Mouse (Mus musculus): ENCODE measurements around the gene Ift20. TPM values are rescaled to one million over a fixed set of nuclear protein-coding genes. Genes with fewer than 3 reads are reported as not detected.
"Not testable (repeated sequence)": the region's sequence is repeated elsewhere in the genome, so short reads cannot be mapped to it uniquely, and the experiment has no call there.

Ift20 gene
- total and polyA plus RNA-seq, 3 experiments: 46.3 to 142 (median 118) TPM

GRCm38 (mm10) chr11:78568827-78569226, 32.7 kb downstream of the Ift20 start:
- ATAC-seq (ENCODE audit: extremely low read depth, insufficient number of reproducible peaks, low FRiP score, poor library complexity, severe bottlenecking): no peak
- peaks cover 60% of the 10 kb centered on the region for H3K36me3 ChIP-seq (replicated peaks)

DNA sequence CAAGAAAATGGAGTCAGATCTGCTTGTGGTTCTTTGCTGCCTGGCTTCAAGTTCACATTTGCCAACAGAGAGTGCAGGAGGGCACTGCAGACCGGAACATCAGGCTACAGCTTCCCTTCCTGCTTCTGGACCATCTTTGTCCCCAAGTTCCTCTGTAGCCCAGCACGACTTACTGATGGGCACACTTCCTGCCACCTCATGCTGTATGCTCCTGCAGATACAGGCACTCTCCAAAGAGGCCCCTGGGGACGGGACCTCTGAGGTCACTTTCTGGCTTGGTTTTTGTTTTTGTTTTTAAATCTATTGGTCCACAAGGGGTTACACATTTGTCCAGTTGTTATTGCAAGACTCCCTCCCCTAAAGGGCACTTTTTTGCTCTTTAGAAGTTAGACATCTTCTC, 33.6 kb downstream of the Ift20 start:
- no peak overlapping the region for H3K4me3 ChIP-seq (ENCODE audit: low read depth, low read length)

More at GRCm38 (mm10) chr11:78568827-78569226, 32.7 kb downstream of the Ift20 start:
- H3K4me3 ChIP-seq (ENCODE audit: low read depth, low read length): no peak overlapping the region
- H3K4me1 ChIP-seq (ENCODE audit: insufficient read depth, low read depth, low read length): no peaks in the 10 kb centered on the region
- DNase-seq (ENCODE audit: low spot score): no peak
- no peaks in the 10 kb centered on the region for H3K27me3 ChIP-seq (ENCODE audit: insufficient read depth, low read length)
- H3K9me3 ChIP-seq (replicated peaks): no peaks in the 10 kb centered on the region
- TF ChIP-seq CTCF (IDR thresholded peaks at IDR 0.05; ENCODE audit: low read depth, low read length) (no peak), GATA2 (IDR thresholded peaks at IDR 0.05; ENCODE audit: borderline replicate concordance, low read depth, low read length) (no peak), GATA1 (IDR thresholded peaks at IDR 0.05; ENCODE audit: borderline replicate concordance, low read length) (no peak), TAL1 (conservative IDR thresholded peaks at IDR 0.05; ENCODE audit: low read depth, low read length) (no peak), POLR2AphosphoS5 (IDR thresholded peaks at IDR 0.05; ENCODE audit: insufficient replicate concordance, low read depth, low read length) (no peak)

GRCm38 (mm10) chr11:78571441-78571840, 35.3 kb downstream of the Ift20 start:
- H3K4me1 ChIP-seq (ENCODE audit: insufficient read depth, low read depth, low read length): no peaks in the 10 kb centered on the region
- no peak for DNase-seq (ENCODE audit: low spot score)
- H3K36me3 ChIP-seq (replicated peaks): peaks cover 69% of the 10 kb centered on the region
- no peaks in the 10 kb centered on the region for H3K27me3 ChIP-seq (ENCODE audit: insufficient read depth, low read length)
- no peak overlapping the region for H3K4me3 ChIP-seq (ENCODE audit: low read depth, low read length)
- ATAC-seq (ENCODE audit: extremely low read depth, insufficient number of reproducible peaks, low FRiP score, poor library complexity, severe bottlenecking): no peak
- H3K9me3 ChIP-seq (replicated peaks): no peaks in the 10 kb centered on the region
- TF ChIP-seq TAL1 (conservative IDR thresholded peaks at IDR 0.05; ENCODE audit: low read depth, low read length) (no peak), POLR2AphosphoS5 (IDR thresholded peaks at IDR 0.05; ENCODE audit: insufficient replicate concordance, low read depth, low read length) (no peak), GATA2 (IDR thresholded peaks at IDR 0.05; ENCODE audit: borderline replicate concordance, low read depth, low read length) (no peak), CTCF (IDR thresholded peaks at IDR 0.05; ENCODE audit: low read depth, low read length) (no peak), GATA1 (IDR thresholded peaks at IDR 0.05; ENCODE audit: borderline replicate concordance, low read length) (no peak)

More for the DNA sequence above, 33.6 kb downstream of the Ift20 start:
- H3K4me1 ChIP-seq (ENCODE audit: insufficient read depth, low read depth, low read length): no peaks in the 10 kb centered on the region
- DNase-seq (ENCODE audit: low spot score) (no peak), ATAC-seq (ENCODE audit: extremely low read depth, insufficient number of reproducible peaks, low FRiP score, poor library complexity, severe bottlenecking) (no peak)
- H3K36me3 ChIP-seq (replicated peaks): peaks cover 64% of the 10 kb centered on the region
- no peak for TF ChIP-seq TAL1 (conservative IDR thresholded peaks at IDR 0.05; ENCODE audit: low read depth, low read length)
- TF ChIP-seq POLR2AphosphoS5 (IDR thresholded peaks at IDR 0.05; ENCODE audit: insufficient replicate concordance, low read depth, low read length): no peak
- TF ChIP-seq CTCF (IDR thresholded peaks at IDR 0.05; ENCODE audit: low read depth, low read length): no peak
- no peak for TF ChIP-seq GATA2 (IDR thresholded peaks at IDR 0.05; ENCODE audit: borderline replicate concordance, low read depth, low read length)
- TF ChIP-seq GATA1 (IDR thresholded peaks at IDR 0.05; ENCODE audit: borderline replicate concordance, low read length): no peak
- H3K27me3 ChIP-seq (ENCODE audit: insufficient read depth, low read length): no peaks in the 10 kb centered on the region
- no peaks in the 10 kb centered on the region for H3K9me3 ChIP-seq (replicated peaks)

DNA sequence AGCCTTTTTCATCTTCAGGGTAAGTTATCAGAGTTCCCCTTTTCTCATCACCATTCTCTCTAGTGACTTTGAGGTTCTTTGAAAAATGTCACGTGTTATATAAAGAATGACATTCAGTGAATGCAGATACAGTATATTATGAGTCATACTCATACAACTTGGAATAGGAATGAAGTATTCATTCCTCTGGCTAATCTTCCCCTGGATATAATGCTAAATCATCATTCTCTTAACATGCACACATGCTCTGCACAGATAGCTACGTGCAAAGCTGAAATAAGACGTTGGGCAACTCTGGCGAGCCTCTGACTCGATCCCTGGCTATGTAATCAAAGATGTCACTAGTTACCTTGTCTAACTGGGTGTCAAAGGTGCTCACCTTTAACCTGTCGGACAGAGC, 35.7 kb downstream of the Ift20 start:
- peaks cover 69% of the 10 kb centered on the region for H3K36me3 ChIP-seq (replicated peaks)
- H3K9me3 ChIP-seq (replicated peaks): no peaks in the 10 kb centered on the region
- DNase-seq (ENCODE audit: low spot score): no peak
- H3K4me1 ChIP-seq (ENCODE audit: insufficient read depth, low read depth, low read length): no peaks in the 10 kb centered on the region
- no peaks in the 10 kb centered on the region for H3K27me3 ChIP-seq (ENCODE audit: insufficient read depth, low read length)
- no peak for ATAC-seq (ENCODE audit: extremely low read depth, insufficient number of reproducible peaks, low FRiP score, poor library complexity, severe bottlenecking)
- no peak overlapping the region for H3K4me3 ChIP-seq (ENCODE audit: low read depth, low read length)
- TF ChIP-seq CTCF (IDR thresholded peaks at IDR 0.05; ENCODE audit: low read depth, low read length) (no peak), TAL1 (conservative IDR thresholded peaks at IDR 0.05; ENCODE audit: low read depth, low read length) (no peak), GATA1 (IDR thresholded peaks at IDR 0.05; ENCODE audit: borderline replicate concordance, low read length) (no peak), GATA2 (IDR thresholded peaks at IDR 0.05; ENCODE audit: borderline replicate concordance, low read depth, low read length) (no peak), POLR2AphosphoS5 (IDR thresholded peaks at IDR 0.05; ENCODE audit: insufficient replicate concordance, low read depth, low read length) (no peak)

DNA sequence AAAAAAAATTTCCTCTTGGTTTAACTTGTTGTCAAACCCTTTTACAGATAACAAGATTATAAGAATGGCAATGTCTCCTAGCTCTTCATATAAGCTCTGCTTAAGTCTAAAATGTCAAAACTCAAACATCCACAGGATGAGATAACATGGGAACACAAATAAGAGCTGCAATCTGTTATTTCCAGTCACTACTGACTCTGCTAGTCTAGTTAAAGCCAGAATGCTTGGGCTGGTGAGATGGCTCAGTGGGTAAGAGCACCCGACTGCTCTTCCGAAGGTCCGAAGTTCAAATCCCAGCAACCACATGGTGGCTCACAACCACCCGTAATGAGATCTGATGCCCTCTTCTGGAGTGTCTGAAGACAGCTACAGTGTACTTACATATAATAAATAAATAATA, 37.9 kb downstream of the Ift20 start:
- not testable (repeated sequence) for H3K27me3 ChIP-seq (ENCODE audit: insufficient read depth, low read length); H3K4me1 ChIP-seq (ENCODE audit: insufficient read depth, low read depth, low read length); H3K9me3 ChIP-seq (replicated peaks); ATAC-seq (ENCODE audit: extremely low read depth, insufficient number of reproducible peaks, low FRiP score, poor library complexity, severe bottlenecking); DNase-seq (ENCODE audit: low spot score); H3K4me3 ChIP-seq (ENCODE audit: low read depth, low read length)
- H3K36me3 ChIP-seq (replicated peaks): peaks cover 71% of the 10 kb centered on the region

- no peaks in the 10 kb centered on the region for H3K9me3 ChIP-seq (replicated peaks)
- TF ChIP-seq CTCF (IDR thresholded peaks at IDR 0.05; ENCODE audit: low read depth, low read length) (no peak), POLR2AphosphoS5 (IDR thresholded peaks at IDR 0.05; ENCODE audit: insufficient replicate concordance, low read depth, low read length) (no peak), GATA1 (IDR thresholded peaks at IDR 0.05; ENCODE audit: borderline replicate concordance, low read length) (no peak), TAL1 (conservative IDR thresholded peaks at IDR 0.05; ENCODE audit: low read depth, low read length) (no peak), GATA2 (IDR thresholded peaks at IDR 0.05; ENCODE audit: borderline replicate concordance, low read depth, low read length) (no peak)
- DNase-seq (ENCODE audit: low spot score) (no peak), ATAC-seq (ENCODE audit: extremely low read depth, insufficient number of reproducible peaks, low FRiP score, poor library complexity, severe bottlenecking) (no peak)
- no peak overlapping the region for H3K4me3 ChIP-seq (ENCODE audit: low read depth, low read length)
- H3K4me1 ChIP-seq (ENCODE audit: insufficient read depth, low read depth, low read length): no peaks in the 10 kb centered on the region
- H3K27me3 ChIP-seq (ENCODE audit: insufficient read depth, low read length): no peaks in the 10 kb centered on the region
- peaks cover 66% of the 10 kb centered on the region for H3K36me3 ChIP-seq (replicated peaks)
Measured at GRCm38 (mm10) chr11:78574536-78574935, 38.4 kb downstream of the Ift20 start.

- no peak for ATAC-seq (ENCODE audit: extremely low read depth, insufficient number of reproducible peaks, low FRiP score, poor library complexity, severe bottlenecking)
- no peak for DNase-seq (ENCODE audit: low spot score)
- no peaks in the 10 kb centered on the region for H3K4me1 ChIP-seq (ENCODE audit: insufficient read depth, low read depth, low read length)
- H3K4me3 ChIP-seq (ENCODE audit: low read depth, low read length): no peak overlapping the region
- no peaks in the 10 kb centered on the region for H3K27me3 ChIP-seq (ENCODE audit: insufficient read depth, low read length)
- H3K36me3 ChIP-seq (replicated peaks): peaks cover 62% of the 10 kb centered on the region
- no peaks in the 10 kb centered on the region for H3K9me3 ChIP-seq (replicated peaks)
- TF ChIP-seq GATA2 (IDR thresholded peaks at IDR 0.05; ENCODE audit: borderline replicate concordance, low read depth, low read length): no peak
- TF ChIP-seq CTCF (IDR thresholded peaks at IDR 0.05; ENCODE audit: low read depth, low read length): no peak
- TF ChIP-seq TAL1 (conservative IDR thresholded peaks at IDR 0.05; ENCODE audit: low read depth, low read length): no peak
- no peak for TF ChIP-seq POLR2AphosphoS5 (IDR thresholded peaks at IDR 0.05; ENCODE audit: insufficient replicate concordance, low read depth, low read length)
- TF ChIP-seq GATA1 (IDR thresholded peaks at IDR 0.05; ENCODE audit: borderline replicate concordance, low read length): no peak
Measured at GRCm38 (mm10) chr11:78574975-78575374, 38.8 kb downstream of the Ift20 start.

All from G1E (cell line).